Mouse (Mus musculus) embryonic fibroblast, embryonic 13.5 days (primary cell): ENCODE measurements around the gene Eef2.

Experiments
- CTCF ChIP-seq: IDR thresholded peaks from 2 replicates; pipeline ENCODE4 v1.5.1; 2011; ENCODE audit warnings: mild to moderate bottlenecking, control low read depth, low read length, moderate library complexity, borderline replicate concordance; ENCODE audit not compliant: insufficient read depth
- POLR2A ChIP-seq: IDR thresholded peaks from 2 replicates; pipeline ENCODE4 v1.6.1; 2011; ENCODE audit warnings: low read depth, mild to moderate bottlenecking, control low read depth, low read length, moderate library complexity

GRCm38 (mm10) chr10:81192270-81192967 is 16.0 kb downstream of the Eef2 start:
- TF ChIP-seq CTCF (no peak), POLR2A (peak; percentile 75)
